ENCODE assay signal across 9 mouse cellular contexts in genomic region chr11:64718316-64719085, GRCm38 (mm10).
DNase-seq lines count a peak whose midpoint lies in the region; ATAC-seq and TF ChIP-seq lines count a peak whose summit lies in the region.
"Had no signal": no experiment of that assay in that cellular context is flagged by ENCODE, and none has a peak within 500 bp of the region (broad histone marks: within the 10 kb centered on the region; RNA-seq: fewer than 3 reads in every experiment).

No protein-coding gene starts in this region.

- H3K4me1 ChIP-seq in kidney, adult 2 months (ENCODE audit: control insufficient read depth, insufficient read depth, low read length) = no peaks in the 10 kb centered on the region
- H3K4me1 ChIP-seq in limb, embryonic 11.5 days (ENCODE audit: control insufficient read depth, insufficient read depth, low read length) = no peaks in the 10 kb centered on the region

- WGBS in kidney, adult 2 months = 17% methylated on average over 5 of the region's 5 CpGs
- whole genome bisulfite sequencing in limb, embryonic 11.5 days = 17% methylated on average over 5 of the region's 5 CpGs

- TF ChIP-seq POLR2A in kidney, adult 2 months (IDR thresholded peaks at IDR 0.05; ENCODE audit: low read depth, low read length) = no peak

- no peaks in the 10 kb centered on the region for H3K9me3 ChIP-seq in limb, embryonic 11.5 days (ENCODE audit: control insufficient read depth, low read length)

- H3K27me3 ChIP-seq in kidney, adult 2 months (replicated peaks; ENCODE audit: control insufficient read depth, insufficient read depth, low read length) = no peaks in the 10 kb centered on the region
- no peaks in the 10 kb centered on the region for H3K27me3 ChIP-seq in limb, embryonic 11.5 days (ENCODE audit: control insufficient read depth, insufficient read depth, low read length)

- no peaks in the 10 kb centered on the region for H3K36me3 ChIP-seq in kidney, adult 2 months (ENCODE audit: control insufficient read depth, insufficient read depth, low read length)
- no peaks in the 10 kb centered on the region for H3K36me3 ChIP-seq in limb, embryonic 11.5 days (ENCODE audit: control insufficient read depth, insufficient read depth, low read length)

- H3K9ac ChIP-seq in limb, embryonic 11.5 days (ENCODE audit: low read length) = no peak overlapping the region

- H3K27ac ChIP-seq in kidney, adult 2 months (ENCODE audit: insufficient read depth, low read depth, low read length) = no peak overlapping the region
- no peak overlapping the region for H3K27ac ChIP-seq in limb, embryonic 11.5 days (replicated peaks; ENCODE audit: low read depth, low read length)

- H3K4me3 ChIP-seq in kidney, adult 2 months (ENCODE audit: insufficient read depth, low read depth, low read length) = no peak overlapping the region
- H3K4me3 ChIP-seq in limb, embryonic 11.5 days (ENCODE audit: low read depth, low read length) = no peak overlapping the region
- H3K4me3 ChIP-seq: erythroblast, embryonic 14.5 days had no signal

- peak; percentile 56 to 60 for DNase-seq in urinary bladder, adult 18-20 months (ENCODE audit: low spot score in 2 of 2)
- no peak for DNase-seq in urinary bladder, postnatal 10 days (ENCODE audit: low spot score)
- peak; percentile 21 for DNase-seq in cerebellum, adult 9-11 months
- peak; percentile 78 to 86 for DNase-seq in frontal cortex, postnatal 36 days (ENCODE audit: low spot score in 2 of 2)
- peak; percentile 83 for DNase-seq in kidney, adult 2 months
- peak; percentile 88 for DNase-seq in limb, embryonic 11.5 days (ENCODE audit: low spot score)
- peak; percentile 18 to 37 for DNase-seq in natural killer cell, adult 2 months (ENCODE audit: low spot score in 2 of 2)
- DNase-seq in testis, postnatal 14 days (ENCODE audit: low spot score) = peak; percentile 44

- TF ChIP-seq CTCF in kidney, adult 2 months (conservative IDR thresholded peaks at IDR 0.05; ENCODE audit: insufficient read depth, insufficient read length, low read depth, low read length) = peak; percentile 91

- H3K4me2 ChIP-seq in limb, embryonic 11.5 days (ENCODE audit: low read depth, severe bottlenecking) = no peak overlapping the region

- ATAC-seq in limb, embryonic 11.5 days (ENCODE audit: insufficient number of reproducible peaks, low FRiP score, low TSS enrichment, low read depth) = no peak
